Mouse (Mus musculus) kidney, embryonic 14.5 days (tissue): ENCODE results near the gene S100pbp. TPM values are rescaled to one million over a fixed set of nuclear protein-coding genes. Genes with fewer than 3 reads are reported as not detected.
A peak's percentile ranks its signal among the peaks of the same experiment; 100 is the strongest.

Experiments
- ATAC-seq: fragments of 200-750 bp; cut with Nextera tagmentation; 2 replicates; pipeline ENCODE4 v1.8.0; 2017; ENCODE audit warnings: moderate number of reproducible peaks, mild to moderate bottlenecking, moderate TSS enrichment, moderate library complexity; ENCODE audit not compliant: low FRiP score, low TSS enrichment
- H3K27ac ChIP-seq: fragments of 300-500 bp; sonication (generic); 2 replicates; pipeline ENCODE4 v1.5.1; 2014; ENCODE audit warnings: low read depth, mild to moderate bottlenecking, low read length, moderate library complexity, mixed read lengths
- H3K27me3 ChIP-seq: fragments of 300-500 bp; sonication (generic); 2 replicates; pipeline ENCODE4 v1.6.1; 2014; ENCODE audit warnings: mild to moderate bottlenecking, low read length; ENCODE audit not compliant: control insufficient read depth, insufficient read depth
- H3K36me3 ChIP-seq: fragments of 300-500 bp; sonication (generic); 2 replicates; pipeline ENCODE4 v1.6.1; 2014; ENCODE audit warnings: low read length, mixed read lengths; ENCODE audit not compliant: control insufficient read depth, insufficient read depth
- H3K4me1 ChIP-seq: fragments of 300-500 bp; sonication (generic); 2 replicates; pipeline ENCODE4 v1.6.1; 2014; ENCODE audit warnings: low read length, mixed read lengths; ENCODE audit not compliant: control insufficient read depth, insufficient read depth
- H3K4me2 ChIP-seq: fragments of 300-500 bp; sonication (generic); replicated peaks from 2 replicates; pipeline ENCODE4 v1.6.1; 2014; ENCODE audit warnings: low read depth, mild to moderate bottlenecking, low read length
- H3K4me3 ChIP-seq: fragments of 300-500 bp; sonication (generic); 2 replicates; pipeline ENCODE4 v1.5.1; 2014; ENCODE audit warnings: mild to moderate bottlenecking, low read length
- H3K9ac ChIP-seq: fragments of 300-500 bp; sonication (generic); 2 replicates; pipeline ENCODE4 v1.6.1; 2014; ENCODE audit warnings: low read depth, mild to moderate bottlenecking, low read length, moderate library complexity
- H3K9me3 ChIP-seq: fragments of 300-500 bp; sonication (generic); 2 replicates; pipeline ENCODE4 v1.6.1; 2016; ENCODE audit warnings: low read length; ENCODE audit not compliant: control insufficient read depth
- WGBS: fragments of 180-500 bp; shearing (Covaris S2); extraction: QIAGEN DNeasy Blood & Tissue Kit; methylation state at CpG from one replicate; pipeline ENCODE4 v1.1.7; 2014; 5-methylcytosine and 5-hydroxymethylcytosine counted together
- polyA plus RNA-seq: library from polyadenylated mRNA; unstranded; fragments of >200 nt; fragmentation: Nextera tagmentation; extraction: Ambion mirVana; gene quantifications from 2 replicates; pipeline ENCODE4 v1.2.1, GENCODE M21; 2014

The S100pbp gene
- polyA plus RNA-seq, 1 experiment from 2014 or later = 28.9 TPM

DNA sequence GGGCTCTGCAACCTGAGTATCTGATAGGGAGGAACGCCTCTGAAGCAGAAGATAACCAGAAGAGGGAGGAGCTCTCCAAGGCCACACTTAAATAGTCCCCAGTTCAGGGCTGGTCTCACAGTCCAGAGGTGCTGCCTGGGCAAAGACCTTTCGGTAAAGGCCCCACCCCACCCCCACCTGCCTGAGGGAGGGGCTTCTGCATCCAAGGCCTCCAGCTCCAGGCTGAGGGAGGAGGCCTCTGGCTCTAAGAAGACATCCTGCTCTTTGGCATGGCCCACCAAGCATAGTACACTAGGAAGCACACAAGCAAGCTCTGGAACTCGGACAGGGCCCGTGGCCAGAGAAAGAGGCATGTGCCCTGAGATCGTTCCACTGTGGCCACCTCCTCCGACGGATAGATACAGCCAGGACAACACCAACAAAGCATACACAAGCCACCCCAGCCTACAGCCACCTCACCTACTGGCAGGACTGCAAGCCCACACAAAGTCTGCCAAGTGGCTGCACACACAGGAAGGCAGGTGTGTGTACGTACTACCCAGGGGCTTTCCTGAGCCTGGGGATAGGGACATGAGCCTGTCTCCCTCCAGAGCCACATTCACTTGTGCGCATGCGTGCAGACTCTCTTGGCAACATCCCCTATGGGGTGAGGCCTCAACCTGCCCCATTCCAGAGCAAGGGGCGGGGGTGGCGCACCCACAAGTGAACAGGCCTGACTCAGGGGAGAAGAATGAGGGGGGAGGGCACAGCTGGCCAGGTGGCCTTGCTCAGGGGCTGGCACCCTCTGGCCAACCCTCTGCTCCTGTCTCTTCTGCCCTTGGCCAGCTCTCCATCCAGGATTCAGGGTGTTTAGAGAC is 42.3 kb upstream of the S100pbp start:
- Histone ChIP-seq H3K4me3 (no peak overlapping the region), H3K36me3 (no peaks in the 10 kb centered on the region), H3K27ac (peak overlapping the region; percentile 24; the same call in 1 of the 2 replicates), H3K4me1 (peaks cover 55% of the 10 kb centered on the region), H3K9me3 (no peaks in the 10 kb centered on the region), H3K27me3 (no peaks in the 10 kb centered on the region), H3K4me2 (no peak overlapping the region), H3K9ac (no peak overlapping the region)
- WGBS = 60% methylated on average over 12 of the region's 12 CpGs
- 0 out of 2 replicates have a peak, but pooled peaks have one; percentile 10 for ATAC-seq

GRCm38 (mm10) chr4:129230926-129231325 is 41.4 kb upstream of the S100pbp start:
- Histone ChIP-seq H3K27ac (peak overlapping the region; percentile 9; the same call in 1 of the 2 replicates), H3K4me3 (no peak overlapping the region), H3K4me1 (peaks cover 60% of the 10 kb centered on the region), H3K4me2 (no peak overlapping the region), H3K27me3 (no peaks in the 10 kb centered on the region), H3K36me3 (no peaks in the 10 kb centered on the region), H3K9me3 (no peaks in the 10 kb centered on the region), H3K9ac (no peak overlapping the region)
- no peak for ATAC-seq
- 63% methylated on average over 8 of the region's 8 CpGs for WGBS

DNA sequence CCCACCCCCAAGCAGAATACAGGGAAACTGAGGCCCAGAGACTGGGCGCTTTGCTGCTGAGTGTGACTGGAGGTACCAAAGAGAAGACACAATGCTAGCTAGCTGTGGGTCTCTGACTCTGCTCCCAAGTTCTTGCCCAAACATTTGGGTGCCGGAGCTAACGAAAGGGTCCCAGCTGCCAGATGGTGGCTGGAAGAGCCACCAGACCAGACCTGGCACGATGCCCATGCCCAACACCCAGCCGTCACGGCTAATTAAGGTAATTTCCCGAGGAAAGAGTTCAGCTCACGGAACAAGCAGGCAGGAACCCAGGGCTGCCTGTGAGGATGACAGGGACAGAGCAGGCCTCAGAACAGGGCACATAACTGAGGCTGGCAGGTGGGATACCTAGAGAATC is 38.5 kb upstream of the S100pbp start:
- no peaks in the 10 kb centered on the region for H3K27me3 ChIP-seq
- H3K9ac ChIP-seq = peak overlapping the region; percentile 34; the same call in 1 of the 2 replicates
- peak overlapping the region; percentile 24 for H3K4me3 ChIP-seq
- peaks cover 14% of the 10 kb centered on the region; the same call in 1 of the 2 replicates for H3K36me3 ChIP-seq
- H3K4me2 ChIP-seq = peak overlapping the region; percentile 46
- no peak for ATAC-seq
- WGBS = 31% methylated on average over 8 of the region's 8 CpGs
- H3K27ac ChIP-seq = no peak overlapping the region
- H3K9me3 ChIP-seq = no peaks in the 10 kb centered on the region
- H3K4me1 ChIP-seq = peaks cover 63% of the 10 kb centered on the region

DNA sequence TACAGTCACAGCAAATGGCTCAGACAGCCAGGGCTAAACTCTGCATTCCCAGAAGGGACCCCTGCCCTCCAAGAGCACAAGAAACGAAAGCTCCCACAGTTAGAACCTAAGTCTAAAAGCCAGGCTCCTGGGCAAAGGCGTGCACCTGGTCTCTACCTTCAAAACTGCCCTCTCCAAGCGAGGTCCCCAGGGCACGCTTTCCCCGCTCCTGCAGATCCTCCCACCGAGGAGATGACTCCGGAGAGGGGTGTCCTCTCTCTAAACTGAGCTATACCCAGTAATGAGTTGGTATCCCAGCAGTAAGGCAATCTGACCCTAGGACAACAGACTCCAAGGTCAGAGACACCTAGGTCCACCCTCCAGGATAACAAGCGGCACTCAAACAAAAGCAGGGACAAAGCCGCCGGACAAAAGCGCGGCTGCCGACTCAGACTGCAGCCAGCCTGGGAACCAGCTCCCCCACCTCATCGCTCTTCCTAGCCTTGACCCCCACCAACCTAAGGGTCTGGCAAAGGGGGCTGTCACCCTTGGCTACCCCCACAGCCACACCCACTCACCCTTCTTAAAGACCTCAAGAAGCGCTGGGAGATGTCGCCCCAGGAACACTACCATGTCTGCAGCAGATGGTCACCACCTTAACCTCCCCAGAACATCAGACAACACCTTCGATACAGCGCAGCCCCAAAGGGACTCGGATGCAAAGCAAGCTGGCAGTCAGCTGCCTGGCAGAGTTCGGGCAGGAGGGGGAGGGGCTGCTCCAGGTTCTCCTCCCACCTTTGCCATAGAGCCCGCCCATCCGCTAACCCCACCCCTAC is 37.9 kb upstream of the S100pbp start:
- Histone ChIP-seq H3K4me3 (peak overlapping the region; percentile 24), H3K27ac (no peak overlapping the region)

GRCm38 (mm10) chr4:129226441-129226963 is 37.0 kb upstream of the S100pbp start:
- 17% methylated on average over 5 of the region's 5 CpGs for WGBS
- H3K9me3 ChIP-seq = no peaks in the 10 kb centered on the region
- peaks cover 28% of the 10 kb centered on the region for H3K36me3 ChIP-seq
- peaks cover 49% of the 10 kb centered on the region for H3K4me1 ChIP-seq
- 0 out of 2 replicates have a peak overlapping the region, but pooled peaks have one; percentile 31 for H3K9ac ChIP-seq
- peak overlapping the region; percentile 24; the same call in 1 of the 2 replicates for H3K4me3 ChIP-seq
- H3K27me3 ChIP-seq = no peaks in the 10 kb centered on the region
- peak overlapping the region; percentile 46 for H3K4me2 ChIP-seq
- 0 out of 2 replicates have a peak overlapping the region, but pooled peaks have one; percentile 3 for H3K27ac ChIP-seq
- peak; percentile 43; the same call in 1 of the 2 replicates for ATAC-seq

More for the DNA sequence above, 37.9 kb upstream of the S100pbp start:
- ATAC-seq = no peak
- H3K36me3 ChIP-seq = peaks cover 19% of the 10 kb centered on the region
- WGBS = 10% methylated on average over 22 of the region's 22 CpGs
- no peaks in the 10 kb centered on the region for H3K9me3 ChIP-seq
- H3K9ac ChIP-seq = peak overlapping the region; percentile 34
- no peaks in the 10 kb centered on the region for H3K27me3 ChIP-seq
- H3K4me2 ChIP-seq = peak overlapping the region; percentile 46
- peaks cover 58% of the 10 kb centered on the region for H3K4me1 ChIP-seq

GRCm38 (mm10) chr4:129225315-129225714 is 35.8 kb upstream of the S100pbp start:
- H3K4me1 ChIP-seq = peaks cover 41% of the 10 kb centered on the region
- H3K27me3 ChIP-seq = no peaks in the 10 kb centered on the region
- no peak for ATAC-seq
- H3K27ac ChIP-seq = no peak overlapping the region
- no peaks in the 10 kb centered on the region for H3K9me3 ChIP-seq
- 92% methylated on average over 12 of the region's 12 CpGs for WGBS
- peaks cover 38% of the 10 kb centered on the region for H3K36me3 ChIP-seq
- H3K4me3 ChIP-seq = no peak overlapping the region
- H3K9ac ChIP-seq = no peak overlapping the region
- no peak overlapping the region for H3K4me2 ChIP-seq

DNA sequence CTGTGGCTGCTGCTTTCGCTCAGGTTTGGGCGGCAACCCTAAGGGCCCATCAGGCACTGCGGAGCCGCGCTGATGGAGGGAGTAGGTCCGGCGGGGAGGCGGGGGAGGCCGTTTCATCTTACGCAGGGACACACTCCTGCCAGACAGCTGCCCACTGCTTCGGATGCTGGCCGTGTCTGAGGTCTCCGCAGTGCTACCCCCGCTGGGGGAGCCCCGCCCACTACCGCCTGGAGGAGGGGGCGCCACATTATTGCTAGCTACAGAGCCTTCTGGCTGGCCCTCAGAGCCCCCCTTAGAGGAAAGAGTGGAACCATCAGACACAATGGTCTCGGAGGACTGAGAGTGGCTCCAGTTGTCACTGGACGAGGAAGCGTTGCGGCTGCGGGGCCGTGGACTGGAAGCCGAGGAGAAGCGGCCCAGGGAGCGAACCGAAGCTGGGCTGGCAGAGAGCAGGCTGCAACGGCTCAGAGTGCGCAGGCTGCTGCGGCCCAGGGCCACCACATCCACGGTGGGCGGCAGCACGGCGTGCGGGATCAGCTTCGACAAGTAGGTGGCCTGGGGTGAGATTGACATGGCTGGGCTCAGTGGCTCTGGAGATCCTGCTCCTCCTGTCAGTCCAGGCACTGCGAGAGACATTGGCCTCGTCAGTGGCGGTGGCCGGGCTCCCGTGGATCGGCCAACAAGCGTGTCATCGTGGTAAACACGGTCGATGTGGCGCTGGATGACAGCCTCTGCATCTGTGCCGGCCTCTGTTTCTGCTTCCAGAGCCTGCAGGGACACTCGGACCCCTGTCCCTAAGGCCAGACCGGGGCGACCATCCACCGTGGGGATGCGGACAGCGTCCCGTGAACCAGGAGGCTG is 34.1 kb upstream of the S100pbp start:
- Histone ChIP-seq H3K4me2 (peak overlapping the region; percentile 44), H3K27ac (no peak overlapping the region), H3K36me3 (peaks cover 53% of the 10 kb centered on the region), H3K27me3 (no peaks in the 10 kb centered on the region), H3K9ac (peak overlapping the region; percentile 29), H3K4me1 (peaks cover 39% of the 10 kb centered on the region), H3K9me3 (no peaks in the 10 kb centered on the region), H3K4me3 (peak overlapping the region; percentile 23)
- WGBS = 35% methylated on average over 54 of the region's 55 CpGs
- ATAC-seq = peak; percentile 68
